8 mouse cellular contexts compared by ENCODE assay signal in genomic region chr14:116926404-116927171, GRCm38 (mm10). TPM values are rescaled to one million over a fixed set of nuclear protein-coding genes. Genes with fewer than 3 reads are reported as not detected.
DNase-seq lines count a peak whose midpoint lies in the region; ATAC-seq and TF ChIP-seq lines count a peak whose summit lies in the region.

No protein-coding gene starts in this region.

- H3K36me3 ChIP-seq in G1E (replicated peaks), result no peaks in the 10 kb centered on the region

- no peaks in the 10 kb centered on the region for H3K4me1 ChIP-seq in G1E (ENCODE audit: insufficient read depth, low read depth, low read length)
- H3K4me1 ChIP-seq in cerebellum, adult 2 months (ENCODE audit: control insufficient read depth, insufficient read depth, low read length), result peaks cover 2% of the 10 kb centered on the region; the same call in 1 of the 2 replicates
- H3K4me1 ChIP-seq in lung, adult 2 months (ENCODE audit: control insufficient read depth, insufficient read depth, low read length), result no peaks in the 10 kb centered on the region

- H3K9me3 ChIP-seq in G1E (replicated peaks), result peaks cover 50% of the 10 kb centered on the region

- H3K4me3 ChIP-seq in G1E (ENCODE audit: low read depth, low read length), result peak overlapping the region; percentile 20; the same call in 1 of the 2 replicates
- peak overlapping the region; percentile 65 for H3K4me3 ChIP-seq in cerebellum, adult 2 months (replicated peaks; ENCODE audit: insufficient read depth, low read depth, low read length)
- peak overlapping the region; percentile 39 for H3K4me3 ChIP-seq in lung, adult 2 months (replicated peaks; ENCODE audit: extremely low read depth, low read depth, low read length)

- H3K27ac ChIP-seq in cerebellum, adult 2 months (ENCODE audit: insufficient read depth, low read length), result no peak overlapping the region

- DNase-seq in G1E (ENCODE audit: low spot score), result no peak
- peak; percentile 68 to 69 for DNase-seq in cerebellum, adult 2 months
- DNase-seq in forelimb bud, embryonic 11.5 days (ENCODE audit: low read depth, low spot score), result peak; percentile 84
- DNase-seq in heart, postnatal 25 days (ENCODE audit: low spot score), result peak; percentile 42
- DNase-seq in layer of hippocampus, adult 8-10 months (ENCODE audit: low spot score in 2 of 2), result peak; percentile 39 to 54
- DNase-seq in lung, adult 2 months, result peak; percentile 19
- peak; percentile 17 for DNase-seq in ovary, adult 18-20 months (ENCODE audit: low spot score)
- DNase-seq in B cell, adult 2 months, result no peak

- no peaks in the 10 kb centered on the region for H3K27me3 ChIP-seq in G1E (ENCODE audit: insufficient read depth, low read length)
- no peaks in the 10 kb centered on the region; the same call in 1 of the 2 replicates for H3K27me3 ChIP-seq in cerebellum, adult 2 months (ENCODE audit: control insufficient read depth, insufficient read depth, low read length)

- intact Hi-C loops in heart, postnatal 25 days (cut with DNase I), result loop anchor here (10.0 kb wide), 1 partner anchor 198 kb away; no protein-coding TSS in a partner anchor

- no peak for TF ChIP-seq CTCF in G1E (IDR thresholded peaks at IDR 0.05; ENCODE audit: low read depth, low read length)
- no peak for TF ChIP-seq CTCF in cerebellum, adult 2 months (IDR thresholded peaks at IDR 0.05; ENCODE audit: borderline replicate concordance, insufficient read depth, low read depth, low read length)
- TF ChIP-seq CTCF in lung, adult 2 months (IDR thresholded peaks at IDR 0.05; ENCODE audit: insufficient read depth, low read length), result no peak

- WGBS in cerebellum, adult 2 months, result under 1% methylated on average over 52 of the region's 52 CpGs
- WGBS in lung, adult 2 months, result under 1% methylated on average over 51 of the region's 52 CpGs

- ATAC-seq in G1E (ENCODE audit: extremely low read depth, insufficient number of reproducible peaks, low FRiP score, poor library complexity, severe bottlenecking), result no peak

- TF ChIP-seq POLR2A in cerebellum, adult 2 months (IDR thresholded peaks at IDR 0.05; ENCODE audit: borderline replicate concordance, insufficient read depth, low read length), result no peak
- TF ChIP-seq POLR2A in lung, adult 2 months (IDR thresholded peaks at IDR 0.05; ENCODE audit: borderline replicate concordance, extremely low read depth, low read depth, low read length), result no peak

RNA-seq across cellular contexts. Expression of gene Gpc6, which starts 1.5 kb away (rescaled TPM):
- total RNA-seq in G1E (2014; fragmentation: Nextera tagmentation) (not detected in 2 replicates), G1E (2017) (0.06 and 0.22 TPM in 2 replicates)
- polyA plus RNA-seq in G1E (2012), result not detected in 2 replicates
- 5.3 and 7.2 TPM in 2 replicates for polyA plus RNA-seq in cerebellum, adult 2 months (2012; rRNA removed)
- 10 to 100 TPM; 11.0 to 13.5 TPM for total RNA-seq in heart, postnatal 25 days (2021)
- total RNA-seq in layer of hippocampus, adult 8-10 months (2022), result 10 to 100 TPM in 3 of 4 experiments, 1 to 10 TPM in 1; 10.0 to 12.9 (median 10.9) TPM
- polyA plus RNA-seq in lung, adult 2 months (2012; rRNA removed), result 1.8 and 2.4 TPM in 2 replicates

Comparison
In these comparisons a context has a peak if more than half of its experiments do, and no peak if none do; other contexts are left out.
1. DNase-seq: peak in cerebellum, adult 2 months (2 of 2), forelimb bud, embryonic 11.5 days (single experiment), heart, postnatal 25 days (single experiment), layer of hippocampus, adult 8-10 months (2 of 2), lung, adult 2 months (single experiment) and ovary, adult 18-20 months (single experiment); none in G1E (single experiment) and B cell, adult 2 months (0 of 2).
2. RNA of gene Gpc6, which starts 1.5 kb away (total RNA-seq): 11.0 to 13.5 TPM in heart, postnatal 25 days and 10.0 to 12.9 TPM in layer of hippocampus, adult 8-10 months; 0.06 to 0.22 TPM in G1E; every median in the first group is over 4 times any median in the second.
3. Peak in every context shown above with its lines, with median percentiles within 50 percentile points of each other: H3K4me3 ChIP-seq.